Mouse (Mus musculus) spleen, adult 18-20 months (tissue): Measurements from ENCODE around the gene Olfr285.

ENCODE experiments used
- DNase-seq, 2 experiments: peaks; one replicate each; pipeline ENCODE4 v3.0.0; 2022; ENCODE audit warnings: mixed read lengths in 2 of 2

Olfr285 gene

GRCm38 (mm10) chr15:98317177-98317724, at the start of gene Olfr285:
Olfr285 (minus strand) TSS chr15:98317353.
- DNase-seq, result no peak

- no peak for DNase-seq
Measured at GRCm38 (mm10) chr15:98340887-98341286, 23.7 kb upstream of the Olfr285 start, which contains the start of gene Olfr284. Olfr284 (minus strand) TSS chr15:98340987.

- DNase-seq, result no peak
Measured at GRCm38 (mm10) chr15:98315703-98316102, 1.4 kb downstream of the Olfr285 start.

- DNase-seq, result no peak
Measured at GRCm38 (mm10) chr15:98295628-98296551, 21.3 kb downstream of the Olfr285 start, which contains the start of gene Zfp641. Zfp641 (minus strand) TSS chr15:98296161.

GRCm38 (mm10) chr15:98293651-98294050, 23.5 kb downstream of the Olfr285 start:
- DNase-seq, result no peak

GRCm38 (mm10) chr15:98288566-98288965, 28.6 kb downstream of the Olfr285 start:
- DNase-seq, result no peak

GRCm38 (mm10) chr15:98286418-98286817, 30.7 kb downstream of the Olfr285 start:
- no peak for DNase-seq
